Mouse (Mus musculus) gastrocnemius, adult 2 months (tissue): ENCODE measurements around the gene Kank1. TPM values are rescaled to one million over a fixed set of nuclear protein-coding genes. Genes with fewer than 3 reads are reported as not detected.
A peak's percentile ranks its signal among the peaks of the same experiment; 100 is the strongest.

ENCODE experiments used
- DNase-seq: peaks from one replicate; pipeline ENCODE4 v3.0.0; 2022
- H3K27ac ChIP-seq: fragments of 200-600 bp; 2 replicates; pipeline ENCODE4 v1.8.1; 2022; ENCODE audit warnings: mild to moderate bottlenecking
- H3K4me3 ChIP-seq: fragments of 200-600 bp; 2 replicates; pipeline ENCODE4 v1.8.1; 2022; ENCODE audit warnings: mild to moderate bottlenecking, moderate library complexity
- CTCF ChIP-seq: fragments of 200-600 bp; IDR thresholded peaks from 2 replicates; pipeline ENCODE4 v1.8.1; 2022; ENCODE audit warnings: antibody characterized with exemption, mild to moderate bottlenecking, moderate library complexity
- intact Hi-C: fragments of 180-260 bp; cut with DNase I; formaldehyde crosslinking; loops from one replicate; pipeline ENCODE4 v1.15.1; 2025
- long read RNA-seq, 2 experiments: library from polyadenylated mRNA; stranded (forward); transcript quantifications; one replicate each; pipeline ENCODE4 v2.0.0; 2021
- total RNA-seq, 2 experiments: library from RNA; stranded (reverse); gene quantifications; 2 replicates each; pipeline ENCODE4 v1.2.3; 2021

Gene Kank1
- 10 to 100 TPM; 17.4 to 19.2 TPM for total RNA-seq
- long read RNA-seq, experiment 1, partial matches to known transcripts = 13 of 38 reads
- long read RNA-seq, experiment 1, other reads (novel, unspliced or antisense) = 25 of 38 reads
- long read RNA-seq, experiment 2, partial matches to known transcripts = 4 of 21 reads
- long read RNA-seq, experiment 2, other reads (novel, unspliced or antisense) = 17 of 21 reads

GRCm38 (mm10) chr19:25236596-25237491 is at the start of gene Kank1:
TSS of gene Kank1 (plus strand) at chr19:25236975.
- peak within 1 kb of the TSS; percentile 82 for H3K4me3 ChIP-seq
- TF ChIP-seq CTCF = 0 out of 2 replicates have a peak, but pooled peaks have one; percentile 7
- intact Hi-C loops = loop anchor here (5.0 kb wide), 1 partner anchor 100 kb away; no protein-coding TSS in a partner anchor

GRCm38 (mm10) chr19:25187681-25188080 is 49.1 kb upstream of the Kank1 start:
- no peak for DNase-seq
- Histone ChIP-seq H3K4me3 (no peak overlapping the region), H3K27ac (no peak overlapping the region)
- intact Hi-C loops = no loop called here
- TF ChIP-seq CTCF = no peak

More at GRCm38 (mm10) chr19:25236596-25237491, at the start of gene Kank1:
- peak within 1 kb of the TSS; percentile 55 for H3K27ac ChIP-seq
- DNase-seq = peak; percentile 73

- no peak for DNase-seq
- TF ChIP-seq CTCF = no peak
- no peak overlapping the region for H3K27ac ChIP-seq
- intact Hi-C loops = no loop called here
- H3K4me3 ChIP-seq = no peak overlapping the region
Measured at GRCm38 (mm10) chr19:25193751-25194150, 43.0 kb upstream of the Kank1 start.

- Histone ChIP-seq H3K4me3 (no peak overlapping the region), H3K27ac (no peak overlapping the region)
- no peak for TF ChIP-seq CTCF
- intact Hi-C loops = no loop called here
- no peak for DNase-seq
Measured at GRCm38 (mm10) chr19:25200081-25200860, 36.5 kb upstream of the Kank1 start.

GRCm38 (mm10) chr19:25203077-25203476 is 33.7 kb upstream of the Kank1 start:
- intact Hi-C loops = no loop called here
- no peak for DNase-seq
- no peak overlapping the region for H3K4me3 ChIP-seq
- no peak for TF ChIP-seq CTCF
- no peak overlapping the region for H3K27ac ChIP-seq

GRCm38 (mm10) chr19:25206969-25207368 is 29.8 kb upstream of the Kank1 start:
- no peak for DNase-seq
- Histone ChIP-seq H3K4me3 (no peak overlapping the region), H3K27ac (no peak overlapping the region)
- intact Hi-C loops = no loop called here
- TF ChIP-seq CTCF = no peak

GRCm38 (mm10) chr19:25207731-25208361 is 28.9 kb upstream of the Kank1 start:
- DNase-seq = peak; percentile 32
- intact Hi-C loops = no loop called here
- H3K27ac ChIP-seq = no peak overlapping the region
- TF ChIP-seq CTCF = no peak
- peak overlapping the region; percentile 18 for H3K4me3 ChIP-seq

- DNase-seq = no peak
- Histone ChIP-seq H3K4me3 (no peak overlapping the region), H3K27ac (no peak overlapping the region)
- intact Hi-C loops = no loop called here
- TF ChIP-seq CTCF = no peak
Measured at GRCm38 (mm10) chr19:25208596-25209110, 28.1 kb upstream of the Kank1 start.

- Histone ChIP-seq H3K4me3 (no peak overlapping the region), H3K27ac (no peak overlapping the region)
- no peak for DNase-seq
- TF ChIP-seq CTCF = no peak
- intact Hi-C loops = no loop called here
Measured at GRCm38 (mm10) chr19:25220611-25221010, 16.2 kb upstream of the Kank1 start.

GRCm38 (mm10) chr19:25221964-25222640 is 14.7 kb upstream of the Kank1 start:
- intact Hi-C loops = no loop called here
- H3K27ac ChIP-seq = no peak overlapping the region
- TF ChIP-seq CTCF = no peak
- H3K4me3 ChIP-seq = no peak overlapping the region
- DNase-seq = no peak
